Mouse (Mus musculus): ENCODE results near the gene Ewsr1.

The Ewsr1 gene

DNA sequence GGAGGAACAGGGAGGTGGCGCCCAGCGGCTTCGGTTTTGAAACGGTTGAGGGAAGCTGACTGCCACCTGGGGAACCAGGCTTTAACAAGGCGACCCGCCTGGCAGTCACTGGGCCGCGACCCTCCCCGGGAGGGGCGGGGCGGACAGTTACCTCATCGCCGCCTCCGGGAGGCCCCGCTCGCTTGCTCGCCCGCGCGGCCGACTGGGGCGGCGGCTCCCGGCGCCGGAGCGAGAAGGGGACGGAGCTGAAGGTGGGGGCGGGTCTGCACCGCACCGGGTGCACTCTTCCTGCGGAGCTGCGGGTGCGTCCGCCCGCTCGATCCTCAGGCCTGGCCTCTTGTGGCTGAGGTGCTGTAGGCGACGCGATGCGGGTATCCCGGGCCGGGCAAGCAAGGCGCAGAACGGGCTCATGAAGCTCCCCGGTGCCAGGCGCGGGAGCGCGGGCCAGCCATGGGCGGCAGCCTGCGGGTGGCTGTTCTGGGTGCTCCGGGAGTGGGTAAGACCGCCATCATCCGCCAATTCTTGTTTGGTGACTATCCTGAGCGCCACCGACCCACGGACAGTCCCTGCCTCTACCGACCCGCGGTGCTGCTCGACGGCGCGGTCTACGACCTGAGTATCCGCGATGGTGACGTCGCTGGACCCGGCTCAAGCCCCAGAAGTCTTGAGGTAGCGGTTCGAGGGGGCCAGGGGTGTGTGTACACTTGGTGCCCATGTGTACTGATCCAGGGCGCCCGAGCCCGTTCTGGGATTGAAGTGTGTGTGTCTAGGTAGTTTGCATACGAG lies 41.0 kb downstream of the Ewsr1 start, which contains the start of gene Rasl10a:
Rasl10a (plus strand) TSS at position 273 of the 786 bp plus-strand sequence.
- DNase-seq (ENCODE audit: low spot score) = peak; percentile 38

DNA sequence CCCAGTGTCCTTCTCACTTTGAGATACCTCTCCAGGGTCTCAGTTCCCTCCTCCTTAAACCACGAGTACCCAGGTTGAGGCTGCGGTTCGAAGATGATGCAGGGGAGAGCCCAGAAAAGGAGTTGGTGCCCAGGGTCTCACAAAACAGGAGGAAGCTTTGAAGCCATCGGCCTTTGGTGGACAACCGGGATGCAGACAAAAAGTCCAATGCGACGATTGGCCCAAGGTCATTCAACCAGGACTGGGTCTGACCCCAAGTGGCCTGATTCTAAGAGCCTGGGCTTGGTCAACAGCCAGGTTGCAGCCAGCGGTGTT lies 41.6 kb downstream of the Ewsr1 start:
- no peak for DNase-seq (ENCODE audit: low spot score)

DNA sequence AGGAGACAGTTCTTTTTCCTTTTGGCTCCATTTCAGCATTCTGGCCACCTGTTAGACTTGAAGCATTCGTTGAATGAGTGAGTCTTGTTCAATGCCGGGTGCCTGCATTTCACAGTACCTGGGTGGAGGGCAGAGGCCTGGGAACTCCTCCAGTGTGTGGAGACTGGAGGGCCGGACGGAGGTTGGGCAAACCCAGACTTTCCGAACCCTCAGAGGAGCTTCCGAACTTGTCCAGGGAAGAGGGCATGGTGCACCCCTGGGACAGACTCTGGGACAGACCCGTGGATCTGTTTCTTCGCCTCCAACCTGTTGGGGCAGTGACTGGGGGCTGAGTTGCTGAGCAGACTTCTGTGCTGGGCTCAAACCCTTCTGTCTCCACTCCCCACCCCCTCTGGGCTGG lies 42.0 kb downstream of the Ewsr1 start:
- DNase-seq (ENCODE audit: low spot score) = no peak

DNA sequence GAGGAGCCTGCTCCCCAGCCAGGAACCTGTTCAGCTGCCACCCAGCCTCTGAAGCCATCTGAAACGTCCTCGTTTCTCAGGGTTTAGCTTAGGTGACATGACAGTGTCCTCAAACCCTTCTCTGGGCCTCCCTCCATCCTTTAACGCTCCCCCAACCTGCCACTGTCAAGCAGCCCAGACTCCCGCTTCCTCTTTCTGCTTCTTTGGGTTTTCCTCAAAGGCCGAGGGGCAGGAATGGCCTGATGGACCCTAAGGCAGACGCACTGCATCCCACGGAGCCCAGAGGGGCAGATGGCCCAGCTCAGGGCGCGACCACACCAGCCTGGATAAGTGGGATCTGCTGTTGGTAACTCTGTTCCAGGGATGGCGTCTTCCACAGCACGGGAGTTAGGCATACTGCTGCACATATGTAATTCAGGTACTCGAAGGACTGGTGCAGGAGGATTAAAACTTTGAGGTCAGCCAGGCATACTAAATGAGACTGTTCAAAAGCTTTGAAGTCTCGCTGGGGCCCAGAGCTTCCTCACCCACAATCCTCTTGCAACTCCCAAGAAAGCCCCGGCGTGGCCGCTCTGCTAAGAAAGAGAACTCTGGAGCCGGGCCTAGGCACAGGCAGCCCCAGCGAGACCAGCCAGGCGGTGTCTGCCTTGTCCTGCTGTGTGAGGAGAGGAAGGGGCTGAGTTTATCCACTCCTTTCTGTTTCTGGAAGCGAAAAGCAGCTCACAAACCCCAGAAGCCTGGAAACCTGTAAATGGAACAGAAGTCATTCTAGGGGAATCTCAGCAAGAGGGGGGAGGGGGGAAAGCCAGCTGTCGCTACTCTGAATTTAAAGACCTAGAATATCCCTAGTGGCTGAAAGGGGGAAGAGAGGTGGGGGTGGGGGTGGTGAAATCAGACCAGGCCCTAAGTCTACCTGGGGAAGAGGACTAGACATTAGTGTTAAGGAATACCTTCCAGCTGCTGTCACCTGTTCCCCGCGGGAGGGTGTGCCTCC lies 42.8 kb downstream of the Ewsr1 start:
- DNase-seq (ENCODE audit: low spot score) = no peak

DNA sequence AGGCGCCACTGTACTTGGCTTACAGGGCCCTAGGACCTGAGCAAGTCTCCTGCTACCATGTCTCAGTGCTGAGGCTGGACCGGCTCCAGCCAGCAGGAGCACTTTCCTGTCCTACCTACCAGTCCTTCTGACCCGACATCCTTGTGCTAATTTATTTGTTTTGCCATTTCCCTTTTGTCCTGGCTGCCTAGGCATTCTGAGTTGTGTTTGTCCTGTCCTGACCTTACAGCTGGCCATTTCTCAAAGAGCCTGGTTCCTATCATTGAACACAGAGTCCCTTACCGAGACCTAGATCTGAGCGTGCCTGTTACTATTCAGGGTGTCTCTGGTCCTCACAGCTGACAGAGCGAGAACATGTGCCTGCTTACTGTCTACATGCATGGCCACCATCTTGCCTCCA lies 44.2 kb downstream of the Ewsr1 start:
- peak; percentile 37 for DNase-seq (ENCODE audit: low spot score)

DNA sequence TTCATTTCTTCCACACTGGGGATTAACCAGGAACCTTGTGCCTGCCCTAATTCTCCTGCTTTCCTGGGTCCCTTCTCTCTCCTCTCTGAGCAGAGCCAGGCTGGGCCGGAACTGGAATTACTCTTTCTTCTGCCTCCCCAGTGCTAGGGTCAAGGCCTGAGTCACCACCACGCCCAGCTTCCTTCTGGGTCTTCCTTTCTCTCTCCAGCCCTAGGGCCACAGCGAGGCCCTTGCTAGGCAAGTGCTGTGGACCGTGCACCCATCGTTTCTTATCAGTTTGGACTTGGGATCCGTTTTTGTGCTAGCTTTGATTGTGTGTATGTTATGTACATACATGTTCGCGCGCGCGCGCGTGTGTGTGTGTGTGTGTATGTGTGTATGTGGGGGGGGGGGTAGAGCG lies 44.9 kb downstream of the Ewsr1 start:
- no peak for DNase-seq (ENCODE audit: low spot score)

DNA sequence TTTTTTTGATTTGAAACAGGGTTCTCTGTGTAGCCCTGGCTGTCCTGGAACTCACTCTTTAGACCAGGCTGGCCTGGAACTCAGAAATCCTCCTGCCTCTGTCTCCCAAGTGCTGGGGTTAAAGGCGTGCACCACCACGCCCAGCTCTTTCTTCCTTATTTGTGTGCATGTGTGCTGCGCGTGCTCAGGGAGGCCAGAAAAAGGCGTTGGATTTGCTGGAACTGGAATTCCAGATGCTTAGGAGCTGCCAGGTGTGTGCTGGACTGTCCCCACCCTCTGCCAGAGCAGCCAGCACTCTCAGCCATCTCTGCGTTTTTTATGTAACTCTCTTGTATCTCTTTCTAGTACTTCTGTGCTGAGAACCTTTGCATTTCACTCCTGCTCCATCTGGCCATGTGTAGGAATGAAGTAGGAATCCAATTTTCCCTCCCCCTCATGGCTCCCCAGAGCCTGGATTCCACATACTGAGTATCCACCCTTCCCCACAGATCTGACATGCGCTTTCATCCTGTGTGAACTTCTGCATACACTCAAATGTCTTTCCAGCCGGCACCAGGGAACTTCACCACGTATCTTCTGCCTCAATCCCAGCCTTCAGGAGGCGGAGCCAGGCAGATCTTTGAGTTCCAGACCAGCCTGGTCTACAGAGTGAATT lies 46.7 kb downstream of the Ewsr1 start:
- DNase-seq (ENCODE audit: low spot score) = no peak

DNA sequence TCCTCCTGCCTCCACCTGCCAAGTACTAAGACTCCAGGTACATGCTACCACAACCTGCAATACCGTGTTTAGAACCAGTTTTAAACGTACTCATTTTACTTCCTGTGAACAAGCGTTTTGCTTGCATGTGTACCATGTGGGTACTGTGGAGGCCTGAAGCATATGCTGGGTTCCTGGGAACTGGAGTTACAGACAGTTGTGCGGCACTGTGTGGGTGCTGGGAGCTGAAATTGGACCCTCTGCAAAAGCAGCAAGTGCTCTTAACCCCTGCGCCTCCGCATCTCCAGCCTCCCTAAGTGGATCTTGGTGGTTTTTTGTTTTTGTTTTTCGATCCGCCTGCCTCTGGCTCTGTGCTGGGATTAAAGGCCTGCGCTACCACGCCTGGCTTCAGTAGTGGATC lies 47.4 kb downstream of the Ewsr1 start:
- no peak for DNase-seq (ENCODE audit: low spot score)

DNA sequence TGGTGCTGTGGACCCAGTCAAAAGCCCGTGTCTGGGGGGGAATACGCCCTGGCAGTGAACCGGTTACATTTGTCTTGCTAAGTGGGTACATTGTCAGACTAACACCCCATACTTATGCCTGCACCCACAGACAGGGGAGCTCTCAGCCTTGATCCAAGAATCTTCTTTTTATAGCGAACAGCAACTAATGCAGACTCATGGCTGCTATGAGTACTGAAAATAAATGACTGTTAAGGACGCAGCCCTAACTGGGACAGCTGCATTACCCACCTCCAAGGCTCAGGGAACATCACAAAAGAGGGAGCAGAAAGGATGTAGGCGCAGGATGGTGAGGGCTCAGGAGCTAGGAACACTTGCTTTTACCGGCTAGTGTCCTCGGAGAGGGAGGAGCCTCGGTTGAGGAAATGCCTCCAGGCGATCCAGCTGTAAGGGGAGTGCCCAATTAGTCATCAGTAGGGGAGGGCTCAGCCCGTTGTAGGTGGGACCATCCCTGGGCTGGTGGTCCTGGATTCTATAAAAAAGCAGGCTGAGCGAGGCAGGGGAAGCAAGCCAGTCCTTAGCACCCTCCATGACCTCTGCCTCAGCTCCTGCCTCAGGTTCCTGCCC lies 52.6 kb downstream of the Ewsr1 start:
- DNase-seq (ENCODE audit: low spot score) = no peak

DNA sequence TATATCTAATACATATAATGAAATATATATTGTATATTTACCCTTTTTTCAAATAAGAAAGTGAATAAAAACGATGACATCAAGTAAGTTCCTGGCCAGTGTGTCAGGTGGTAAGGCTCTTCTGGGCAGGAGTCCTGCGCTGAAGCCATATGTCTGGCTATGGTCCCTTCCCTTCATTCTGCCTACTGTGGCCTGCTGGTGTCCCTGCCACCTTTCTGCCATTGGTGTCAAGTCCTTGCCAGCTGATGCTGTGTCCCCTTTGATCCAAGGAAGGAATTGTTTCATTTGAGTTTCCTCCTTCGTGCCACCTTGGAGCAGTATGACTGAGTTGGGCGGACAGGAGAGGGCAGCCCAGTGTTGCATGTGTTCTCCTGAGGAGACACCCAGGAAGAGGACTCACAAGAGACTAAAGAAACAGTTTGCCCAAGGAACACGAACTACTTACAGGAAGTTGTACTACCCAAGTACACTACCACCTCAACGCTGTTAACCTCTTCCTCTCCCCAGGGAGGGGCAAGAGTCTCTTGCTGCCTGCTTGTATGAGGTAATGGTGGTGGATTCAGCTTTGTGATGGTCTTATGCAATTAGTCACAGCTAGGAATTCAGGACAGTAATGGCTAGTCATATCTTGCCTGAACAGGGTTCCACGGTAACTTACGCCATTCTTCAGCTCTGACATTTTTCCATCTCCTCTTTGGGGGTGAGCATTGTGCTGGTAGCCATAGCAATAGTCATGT lies 56.3 kb downstream of the Ewsr1 start:
- no peak for DNase-seq (ENCODE audit: low spot score)

DNA sequence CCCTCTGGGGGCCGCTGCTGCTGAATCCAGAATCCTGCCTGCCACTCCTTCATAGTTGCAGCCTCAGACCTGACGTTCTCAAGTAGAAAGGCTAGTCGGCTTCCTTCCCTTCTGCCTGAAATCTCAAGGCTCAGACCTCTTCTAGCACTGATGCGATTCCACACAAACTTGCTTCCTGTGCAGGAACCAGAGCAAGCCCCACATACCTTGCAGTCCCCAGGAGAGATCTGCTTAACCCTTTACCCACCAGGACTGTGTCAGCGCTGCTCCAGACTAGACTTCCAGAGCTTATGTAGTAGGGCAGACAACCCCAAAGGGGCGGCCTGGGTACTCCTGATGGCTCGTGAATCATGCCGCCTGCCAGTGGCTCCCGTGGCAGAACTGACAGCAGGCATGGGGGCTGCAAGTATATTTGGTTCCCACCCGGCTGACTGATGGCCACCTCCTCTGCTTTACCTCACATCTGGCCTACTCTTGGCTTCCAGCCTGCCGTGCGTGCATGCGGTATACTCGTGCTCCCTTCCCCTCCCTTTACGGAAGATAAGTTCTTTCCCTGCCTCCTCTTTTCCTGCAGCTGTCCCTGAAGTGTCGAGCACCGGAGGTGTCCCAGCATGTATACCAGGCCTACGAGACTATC lies 57.8 kb downstream of the Ewsr1 start:
- DNase-seq (ENCODE audit: low spot score) = no peak

DNA sequence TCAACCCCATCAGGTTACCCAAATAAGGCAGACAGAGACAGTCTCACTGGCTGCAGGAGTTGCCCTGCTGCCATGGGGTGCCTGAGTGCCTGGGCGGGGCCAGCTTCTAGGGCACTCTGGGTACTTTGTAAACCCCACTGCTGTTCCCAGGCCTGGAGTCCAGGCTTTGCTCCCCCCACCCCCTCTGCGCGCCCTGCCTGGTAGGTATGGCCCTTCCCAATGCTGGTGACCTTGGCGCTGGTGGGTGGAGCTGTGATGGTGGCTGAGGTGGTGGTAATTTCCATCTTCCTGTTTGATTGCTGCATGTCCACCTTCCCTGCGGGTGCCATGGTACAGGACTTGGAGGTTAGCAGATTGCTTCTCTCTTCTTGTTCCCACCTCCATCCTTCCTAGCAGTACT lies 58.5 kb downstream of the Ewsr1 start:
- no peak for DNase-seq (ENCODE audit: low spot score)

DNA sequence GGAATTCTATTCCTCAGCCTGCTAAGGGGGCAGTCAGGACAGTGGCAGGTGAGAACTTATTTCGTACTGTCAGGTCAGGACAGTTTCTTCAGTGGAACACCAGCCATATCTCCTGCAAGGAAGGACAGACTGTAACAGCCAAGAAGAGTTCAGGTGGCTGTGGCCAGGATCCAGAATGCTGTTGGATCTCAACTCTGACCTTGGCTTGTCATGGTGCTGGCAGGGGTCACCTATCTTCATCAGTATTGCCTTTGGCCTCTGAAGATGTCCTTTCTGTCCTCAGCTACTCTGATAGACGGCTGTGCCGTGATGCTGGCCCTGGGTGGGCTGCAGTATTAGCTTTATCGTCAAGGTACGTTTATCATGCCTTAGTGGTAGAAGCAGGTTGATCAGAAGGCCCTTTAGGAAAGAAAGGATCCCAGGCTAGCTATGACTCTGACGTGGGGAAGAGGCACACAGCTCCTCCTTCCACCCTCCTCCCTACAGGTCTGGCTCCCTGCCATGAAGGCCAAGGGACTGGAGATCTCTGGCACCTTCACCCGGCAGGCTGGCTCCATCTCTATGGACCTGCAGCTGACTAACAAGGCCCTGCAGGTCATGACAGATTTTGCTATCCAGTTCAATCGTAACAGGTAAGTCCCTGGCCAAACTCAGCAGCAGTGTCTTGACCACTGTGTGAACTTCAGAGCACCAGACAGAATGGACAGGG lies 61.8 kb downstream of the Ewsr1 start:
- DNase-seq (ENCODE audit: low spot score) = no peak

DNA sequence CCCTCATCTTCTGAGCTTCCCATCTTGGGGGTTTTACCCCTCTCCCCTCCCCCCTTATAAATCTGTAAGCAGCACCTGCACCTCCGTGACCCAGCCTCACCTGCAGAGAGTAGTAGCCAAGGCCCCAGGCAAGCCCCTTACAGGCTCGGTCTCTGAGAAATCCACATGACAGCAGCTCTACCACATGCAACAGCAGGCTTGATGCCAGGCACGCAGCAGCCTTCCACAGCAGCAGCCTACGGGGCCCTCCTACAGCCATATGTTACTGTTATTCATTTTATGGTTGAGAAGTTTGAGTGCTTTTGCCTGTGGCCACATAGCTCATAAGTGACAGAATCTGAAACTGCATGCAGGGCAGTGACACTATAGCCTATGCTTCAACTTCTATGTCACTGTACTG lies 63.6 kb downstream of the Ewsr1 start:
- no peak for DNase-seq (ENCODE audit: low spot score)

DNA sequence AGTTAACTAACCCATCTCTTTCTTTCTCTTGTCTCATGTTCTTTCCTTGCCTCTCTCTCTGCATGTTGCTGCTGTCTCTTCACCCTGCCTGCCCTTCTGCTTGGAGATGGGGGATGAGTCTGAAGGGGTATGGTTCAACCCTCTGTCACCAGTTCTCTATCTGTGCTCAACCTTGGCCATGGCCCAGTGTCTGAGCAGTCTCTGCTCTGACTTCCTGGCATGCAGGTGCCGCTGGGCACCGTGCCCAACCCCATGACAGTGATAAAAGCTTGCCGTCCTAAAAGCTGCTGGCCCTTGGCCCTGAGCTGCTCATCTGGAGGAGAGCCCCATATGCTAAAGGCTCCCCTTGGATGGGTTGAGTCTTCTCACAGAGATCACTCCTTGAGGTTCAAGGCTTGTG lies 65.9 kb downstream of the Ewsr1 start:
- DNase-seq (ENCODE audit: low spot score) = no peak

DNA sequence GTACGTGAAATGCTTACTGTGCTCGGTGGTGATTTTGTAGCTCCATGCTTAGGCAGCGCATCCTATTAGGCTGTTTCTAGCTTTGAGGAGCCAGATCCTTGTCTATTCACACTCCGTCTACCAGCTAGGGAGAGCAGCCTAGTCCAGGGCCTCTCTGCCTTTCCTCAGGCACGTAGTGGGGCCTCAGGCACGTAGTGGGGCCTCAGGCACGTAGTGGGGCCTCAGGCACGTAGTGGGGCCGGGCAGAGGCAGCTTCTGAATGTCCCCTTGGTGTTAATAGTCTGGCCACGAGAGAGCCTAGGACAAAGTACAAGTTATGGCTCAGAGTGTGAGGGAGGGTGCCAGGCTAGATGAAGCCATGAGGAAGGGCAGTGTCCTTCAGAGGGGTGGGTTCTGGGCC lies 66.4 kb downstream of the Ewsr1 start:
- DNase-seq (ENCODE audit: low spot score) = no peak

DNA sequence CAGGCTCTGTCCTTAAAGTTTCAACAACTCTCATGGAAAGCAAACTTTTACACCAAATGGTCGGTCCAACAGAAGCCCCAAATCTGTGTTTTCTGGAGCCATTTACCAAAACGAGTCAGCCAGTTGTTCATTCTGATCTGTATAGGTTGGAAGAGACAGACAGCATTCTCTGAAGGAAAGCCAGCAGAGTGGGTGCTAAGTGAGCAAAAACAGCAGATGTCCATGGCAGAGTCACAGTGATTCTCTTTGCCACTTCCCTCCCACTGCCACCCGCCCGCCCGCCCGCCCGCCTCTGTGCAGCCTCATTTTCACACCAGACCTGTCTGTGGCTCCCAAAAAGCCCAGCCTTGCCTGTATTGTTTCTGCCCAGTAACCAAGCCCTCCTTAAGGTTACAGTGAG lies 70.8 kb downstream of the Ewsr1 start:
- no peak for DNase-seq (ENCODE audit: low spot score)

DNA sequence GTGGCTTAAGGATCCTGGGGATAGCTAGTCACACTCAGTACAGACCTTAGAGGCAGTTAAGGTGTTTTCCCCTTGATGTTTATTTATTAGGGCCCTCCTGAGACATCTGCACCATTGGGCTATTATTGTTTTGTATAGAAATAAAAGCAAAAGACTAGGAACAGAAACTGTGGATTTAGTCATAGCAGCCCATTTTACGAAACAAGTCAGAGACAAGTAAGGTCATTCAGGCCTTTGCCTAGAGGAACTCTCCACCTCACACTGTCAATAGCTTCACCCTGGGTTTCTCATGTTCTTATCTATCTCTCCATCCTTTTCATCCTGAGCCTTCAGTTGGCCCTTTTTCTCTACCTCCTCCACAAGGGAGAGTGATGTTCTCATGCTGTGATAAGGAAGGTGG lies 74.0 kb downstream of the Ewsr1 start:
- no peak for DNase-seq (ENCODE audit: low spot score)
